Mouse (Mus musculus) adrenal gland, adult (tissue): Measurements from ENCODE around the gene Iqgap1.
A peak's percentile ranks its signal among the peaks of the same experiment; 100 is the strongest.
"Not testable (repeated sequence)": the region's sequence is repeated elsewhere in the genome, so short reads cannot be mapped to it uniquely, and the experiment has no call there.

Source experiments
- DNase-seq, 2 experiments: peaks; one replicate each; pipeline ENCODE4 v3.0.0; 2022 to 2023; ENCODE audit warnings: low spot score in 1 of 2; ENCODE audit not compliant: inconsistent age in 2 of 2

The Iqgap1 gene

GRCm38 (mm10) chr7:80774615-80775447 lies 50.9 kb downstream of the Iqgap1 start:
- DNase-seq = no peak

- DNase-seq = peak in 1 of 2 experiments; percentile 69
Measured at GRCm38 (mm10) chr7:80773834-80774614, 51.8 kb downstream of the Iqgap1 start.

- DNase-seq = no peak
Measured at GRCm38 (mm10) chr7:80770466-80770865, 55.3 kb downstream of the Iqgap1 start.

- peak in 1 of 2 experiments; percentile 32 for DNase-seq
Measured at GRCm38 (mm10) chr7:80766861-80767312, 58.9 kb downstream of the Iqgap1 start.

- DNase-seq = peak; percentile 68 to 79
Measured at GRCm38 (mm10) chr7:80766072-80766471, 59.7 kb downstream of the Iqgap1 start.

- DNase-seq = peak; percentile 67 to 90
Measured at GRCm38 (mm10) chr7:80763864-80764437, 61.8 kb downstream of the Iqgap1 start.

- DNase-seq = no peak
Measured at GRCm38 (mm10) chr7:80762297-80762696, 63.5 kb downstream of the Iqgap1 start.

- no peak for DNase-seq
Measured at GRCm38 (mm10) chr7:80754086-80754485, 71.7 kb downstream of the Iqgap1 start.

GRCm38 (mm10) chr7:80753613-80754012 lies 72.2 kb downstream of the Iqgap1 start:
- DNase-seq = no peak

- DNase-seq = no peak
Measured at GRCm38 (mm10) chr7:80749624-80750023, 76.2 kb downstream of the Iqgap1 start.

GRCm38 (mm10) chr7:80749109-80749508 lies 76.7 kb downstream of the Iqgap1 start:
- DNase-seq = not testable (repeated sequence)

GRCm38 (mm10) chr7:80747371-80747770 lies 78.4 kb downstream of the Iqgap1 start:
- no peak for DNase-seq

- DNase-seq = no peak
Measured at GRCm38 (mm10) chr7:80746166-80746761, 79.5 kb downstream of the Iqgap1 start.

- DNase-seq = no peak
Measured at GRCm38 (mm10) chr7:80745746-80746145, 80.0 kb downstream of the Iqgap1 start.

GRCm38 (mm10) chr7:80745250-80745649 lies 80.5 kb downstream of the Iqgap1 start:
- DNase-seq = no peak

- peak; percentile 25 to 83 for DNase-seq
Measured at GRCm38 (mm10) chr7:80743920-80744630, 81.7 kb downstream of the Iqgap1 start.

- no peak for DNase-seq
Measured at GRCm38 (mm10) chr7:80742671-80743070, 83.1 kb downstream of the Iqgap1 start.

GRCm38 (mm10) chr7:80740954-80741353 lies 84.8 kb downstream of the Iqgap1 start:
- peak; percentile 86 to 90 for DNase-seq

GRCm38 (mm10) chr7:80736199-80736598 lies 89.6 kb downstream of the Iqgap1 start:
- DNase-seq = no peak

GRCm38 (mm10) chr7:80732986-80733385 lies 92.8 kb downstream of the Iqgap1 start:
- DNase-seq = no peak
